8 mouse cellular contexts compared by ENCODE assay signal in genomic region chr3:46447481-46448265, GRCm38 (mm10). TPM values are rescaled to one million over a fixed set of nuclear protein-coding genes. Genes with fewer than 3 reads are reported as not detected.
A peak's percentile ranks its signal among the peaks of the same experiment; 100 is the strongest.
DNase-seq lines count a peak whose midpoint lies in the region; ATAC-seq lines count a peak whose summit lies in the region.

Pabpc4l (minus strand) TSS chr3:46448219.

- no peaks in the 10 kb centered on the region for H3K27me3 ChIP-seq in embryonic facial prominence, embryonic 14.5 days (replicated peaks; ENCODE audit: control insufficient read depth, insufficient read depth, low read length)
- H3K27me3 ChIP-seq in heart, embryonic 13.5 days (replicated peaks) = no peaks in the 10 kb centered on the region

- peak; percentile 10 for DNase-seq in urinary bladder, postnatal 10 days (ENCODE audit: low spot score)
- no peak for DNase-seq in urinary bladder, adult 2 months (ENCODE audit: low spot score)
- DNase-seq in embryonic facial prominence, embryonic 14.5 days (ENCODE audit: low spot score) = peak; percentile 91
- peak; percentile 2 to 25 for DNase-seq in kidney, postnatal 36 days
- DNase-seq in right cerebral cortex, postnatal 4 days = peak; percentile 38
- DNase-seq in thymus, postnatal 25 days = no peak

- peak within 1 kb of the TSS; percentile 85 for H3K9ac ChIP-seq in embryonic facial prominence, embryonic 14.5 days (ENCODE audit: low read depth, low read length)
- peak within 1 kb of the TSS; percentile 85 for H3K9ac ChIP-seq in heart, embryonic 13.5 days

- WGBS in embryonic facial prominence, embryonic 14.5 days = under 1% methylated on average over 24 of the region's 37 CpGs
- WGBS in heart, embryonic 13.5 days = under 1% methylated on average over 37 of the region's 37 CpGs

- H3K36me3 ChIP-seq in embryonic facial prominence, embryonic 14.5 days (ENCODE audit: control insufficient read depth, insufficient read depth, low read length) = peaks cover 10% of the 10 kb centered on the region
- H3K36me3 ChIP-seq in heart, embryonic 13.5 days = peaks cover 9% of the 10 kb centered on the region

- H3K9me3 ChIP-seq in embryonic facial prominence, embryonic 14.5 days (ENCODE audit: control insufficient read depth, low read length) = peaks cover 18% of the 10 kb centered on the region
- no peaks in the 10 kb centered on the region for H3K9me3 ChIP-seq in heart, embryonic 13.5 days

- peak within 1 kb of the TSS; percentile 91 for H3K27ac ChIP-seq in embryonic facial prominence, embryonic 14.5 days (replicated peaks; ENCODE audit: low read depth, low read length)
- H3K27ac ChIP-seq in heart, embryonic 13.5 days (replicated peaks) = peak within 1 kb of the TSS; percentile 83

- peak within 1 kb of the TSS; percentile 63 for H3K4me2 ChIP-seq in embryonic facial prominence, embryonic 14.5 days (ENCODE audit: low read depth, low read length)
- H3K4me2 ChIP-seq in heart, embryonic 13.5 days = peak within 1 kb of the TSS; percentile 71

- no peaks in the 10 kb centered on the region for H3K4me1 ChIP-seq in embryonic facial prominence, embryonic 14.5 days (ENCODE audit: control insufficient read depth, insufficient read depth, low read length)
- H3K4me1 ChIP-seq in heart, embryonic 13.5 days = peaks cover 6% of the 10 kb centered on the region; the same call in 1 of the 2 replicates

- peak within 1 kb of the TSS; percentile 68 for H3K4me3 ChIP-seq in embryonic facial prominence, embryonic 14.5 days (ENCODE audit: low read depth, low read length)
- peak within 1 kb of the TSS; percentile 74 for H3K4me3 ChIP-seq in heart, embryonic 13.5 days

- peak; percentile 97 for ATAC-seq in embryonic facial prominence, embryonic 14.5 days (ENCODE audit: low read depth)
- ATAC-seq in heart, embryonic 13.5 days (ENCODE audit: extremely low read depth, insufficient number of reproducible peaks, low FRiP score, low TSS enrichment) = peak; percentile 85
- peak; percentile 29 for ATAC-seq in megakaryocyte progenitor cell, adult 5-6 weeks (replicated peaks; ENCODE audit: poor library complexity)

RNA-seq across cellular contexts. Expression of gene Pabpc4l, which starts in this region (rescaled TPM):
- 0.74 and 0.88 TPM in 2 replicates for polyA plus RNA-seq in urinary bladder, adult 2 months (2012; rRNA removed)
- 19.0 and 20.1 TPM in 2 replicates for polyA plus RNA-seq in embryonic facial prominence, embryonic 14.5 days (2014; fragmentation: Nextera tagmentation; extraction: Ambion mirVana)
- polyA plus RNA-seq in heart, embryonic 13.5 days (2015; fragmentation: Nextera tagmentation; extraction: Ambion mirVana) = 7.4 and 8.2 TPM in 2 replicates
- 0.17 TPM in 1 of 2 replicates, not detected in the other for total RNA-seq in megakaryocyte progenitor cell, adult 5-6 weeks (2015)
- total RNA-seq in megakaryocyte progenitor cell, adult 5-6 weeks (2017) = 0.68 TPM in 1 of 2 replicates, not detected in the other

Comparison
In these comparisons a context has a peak if more than half of its experiments do, and no peak if none do; other contexts are left out.
1. DNase-seq: peak in urinary bladder, postnatal 10 days (single experiment), embryonic facial prominence, embryonic 14.5 days (single experiment), kidney, postnatal 36 days (2 of 2) and right cerebral cortex, postnatal 4 days (single experiment); none in urinary bladder, adult 2 months (single experiment) and thymus, postnatal 25 days (single experiment).
2. Peak in ATAC-seq in megakaryocyte progenitor cell, adult 5-6 weeks; RNA of the gene not detected or under 1 TPM.
3. ATAC-seq: peak in every context shown above with its lines; median percentile 97 in embryonic facial prominence, embryonic 14.5 days; 85 in heart, embryonic 13.5 days; 29 in megakaryocyte progenitor cell, adult 5-6 weeks.